Mouse (Mus musculus) liver, embryonic 14.5 days (tissue): Measurements from ENCODE around the gene Dok3. TPM values are rescaled to one million over a fixed set of nuclear protein-coding genes. Genes with fewer than 3 reads are reported as not detected.

Experiments
- ATAC-seq: fragments of 200-750 bp; cut with Nextera tagmentation; 2 replicates; pipeline ENCODE4 v1.8.0; 2017; ENCODE audit warnings: moderate number of reproducible peaks, mild to moderate bottlenecking, moderate library complexity; ENCODE audit not compliant: insufficient read depth
- DNase-seq, 3 experiments: peaks; one replicate each; pipeline ENCODE4 v3.0.0-alpha.2; 2012 to 2013; ENCODE audit warnings: low read depth in 3 of 3, low spot score in 3 of 3
- H3K27ac ChIP-seq: fragments of 300-500 bp; sonication (generic); 2 replicates; pipeline ENCODE4 v1.5.1; 2014; ENCODE audit warnings: moderate library complexity, mild to moderate bottlenecking, control low read depth, inconsistent platforms
- H3K27me3 ChIP-seq: fragments of 300-500 bp; sonication (generic); 2 replicates; pipeline ENCODE4 v1.6.1; 2014; ENCODE audit warnings: mild to moderate bottlenecking, low read length, moderate library complexity; ENCODE audit not compliant: control insufficient read depth, insufficient read depth
- H3K36me3 ChIP-seq: fragments of 300-500 bp; sonication (generic); replicated peaks from 2 replicates; pipeline ENCODE4 v1.6.1; 2014; ENCODE audit warnings: low read depth; ENCODE audit not compliant: control insufficient read depth, insufficient read depth
- H3K4me1 ChIP-seq, 2 experiments: fragments of 200-500 bp in 1 of 2; fragments of 300-500 bp in 1 of 2; sonication (generic) in 1 of 2; replicated peaks; 2 replicates each; pipeline ENCODE4 v1.6.1; 2012 to 2014; ENCODE audit warnings: antibody characterized with exemption in 1 of 2, inconsistent platforms in 1 of 2, low read length in 1 of 2; ENCODE audit not compliant: control insufficient read depth in 2 of 2, insufficient read depth in 2 of 2
- H3K4me2 ChIP-seq: fragments of 300-500 bp; sonication (generic); 2 replicates; pipeline ENCODE4 v1.6.1; 2014; ENCODE audit warnings: low read depth, mild to moderate bottlenecking, control low read depth, moderate library complexity
- H3K4me3 ChIP-seq, 2 experiments: fragments of 200-500 bp in 1 of 2; fragments of 300-500 bp in 1 of 2; sonication (generic) in 1 of 2; 2 replicates each; pipeline ENCODE4 v1.5.1; 2012 to 2014; ENCODE audit warnings: low read depth in 2 of 2, low read length in 2 of 2, mild to moderate bottlenecking in 2 of 2, control low read depth in 1 of 2, inconsistent platforms in 1 of 2, moderate library complexity in 1 of 2; ENCODE audit not compliant: insufficient read depth in 1 of 2
- H3K9ac ChIP-seq: fragments of 300-500 bp; sonication (generic); replicated peaks from 2 replicates; pipeline ENCODE4 v1.6.1; 2014; ENCODE audit warnings: mild to moderate bottlenecking, control low read depth, moderate library complexity
- H3K9me3 ChIP-seq: fragments of 300-500 bp; sonication (generic); 2 replicates; pipeline ENCODE4 v1.6.1; 2016; ENCODE audit warnings: low read length, mixed read lengths; ENCODE audit not compliant: control insufficient read depth
- CTCF ChIP-seq: IDR thresholded peaks from 2 replicates; pipeline ENCODE4 v1.5.1; 2016; ENCODE audit warnings: antibody characterized with exemption, low read depth, control low read depth
- EP300 ChIP-seq: IDR thresholded peaks from 2 replicates; pipeline ENCODE4 v1.6.1; 2016; ENCODE audit warnings: antibody characterized with exemption, low read depth
- WGBS: fragments of 180-500 bp; shearing (Covaris S2); extraction: QIAGEN DNeasy Blood & Tissue Kit; methylation state at CpG from one replicate; pipeline ENCODE4 v1.1.7; 2014; ENCODE audit not compliant: insufficient replicate concordance; 5-methylcytosine and 5-hydroxymethylcytosine counted together
- polyA plus RNA-seq, 2 experiments: library from polyadenylated mRNA; depleted of rRNA in 1 of 2; stranded (reverse) in 1 of 2; unstranded in 1 of 2; fragments of >200 nt; fragmentation: Nextera tagmentation in 1 of 2; extraction: Ambion mirVana in 1 of 2; gene quantifications; 2 replicates each; pipeline versions ENCODE4 v1.2.1 to v1.2.3; 2012 to 2014

Gene Dok3
- polyA plus RNA-seq, 2 experiments: 2.9 to 4.7 TPM

- no peaks in the 10 kb centered on the region; the same call in 1 of the 2 replicates for H3K27me3 ChIP-seq
- H3K4me2 ChIP-seq: no peak overlapping the region
- H3K36me3 ChIP-seq: no peaks in the 10 kb centered on the region; the same call in 1 of the 2 replicates
- no peak for DNase-seq
- 21% methylated on average over 3 of the region's 3 CpGs for WGBS
- H3K4me1 ChIP-seq: peaks cover 14 to 23% of the 10 kb centered on the region in 2 experiments
- TF ChIP-seq EP300 (no peak), CTCF (no peak)
- H3K9ac ChIP-seq: no peak overlapping the region
- ATAC-seq: no peak
- no peak overlapping the region for H3K27ac ChIP-seq
- no peaks in the 10 kb centered on the region for H3K9me3 ChIP-seq
- H3K4me3 ChIP-seq: no peak overlapping the region
These were observed 18.8 kb downstream of the Dok3 start for GRCm38 (mm10) chr13:55510332-55510667.

- H3K27me3 ChIP-seq: no peaks in the 10 kb centered on the region
- no peak for ATAC-seq
- peaks cover 14 to 23% of the 10 kb centered on the region in 2 experiments for H3K4me1 ChIP-seq
- no peak overlapping the region for H3K27ac ChIP-seq
- H3K4me3 ChIP-seq: no peak overlapping the region
- no peak overlapping the region for H3K9ac ChIP-seq
- DNase-seq: no peak
- H3K9me3 ChIP-seq: no peaks in the 10 kb centered on the region
- 88% methylated on average over 10 of the region's 10 CpGs for WGBS
- H3K4me2 ChIP-seq: no peak overlapping the region
- TF ChIP-seq EP300: no peak
- TF ChIP-seq CTCF: no peak
- H3K36me3 ChIP-seq: no peaks in the 10 kb centered on the region; the same call in 1 of the 2 replicates
These were observed 20.6 kb downstream of the Dok3 start for GRCm38 (mm10) chr13:55508531-55508930.

GRCm38 (mm10) chr13:55507877-55508276 lies 21.2 kb downstream of the Dok3 start:
- Histone ChIP-seq H3K27me3 (no peaks in the 10 kb centered on the region), H3K9me3 (no peaks in the 10 kb centered on the region), H3K4me2 (no peak overlapping the region), H3K36me3 (no peaks in the 10 kb centered on the region; the same call in 1 of the 2 replicates), H3K27ac (no peak overlapping the region), H3K4me1 (peaks cover 14 to 23% of the 10 kb centered on the region in 2 experiments), H3K9ac (no peak overlapping the region), H3K4me3 (no peak overlapping the region)
- ATAC-seq: no peak
- 55% methylated on average over 11 of the region's 11 CpGs for WGBS
- no peak for DNase-seq
- TF ChIP-seq CTCF (peak; percentile 43), EP300 (no peak)

GRCm38 (mm10) chr13:55506697-55507096 lies 22.4 kb downstream of the Dok3 start:
- no peak for TF ChIP-seq CTCF
- no peak for TF ChIP-seq EP300
- Histone ChIP-seq H3K4me2 (no peak overlapping the region), H3K27me3 (no peaks in the 10 kb centered on the region), H3K36me3 (no peaks in the 10 kb centered on the region; the same call in 1 of the 2 replicates), H3K27ac (no peak overlapping the region), H3K9ac (no peak overlapping the region), H3K4me1 (peaks cover 6 to 16% of the 10 kb centered on the region in 2 experiments), H3K9me3 (no peaks in the 10 kb centered on the region), H3K4me3 (no peak overlapping the region)
- ATAC-seq (no peak), DNase-seq (no peak)
- WGBS: 80% methylated on average over 10 of the region's 10 CpGs

GRCm38 (mm10) chr13:55505810-55506209 lies 23.3 kb downstream of the Dok3 start:
- H3K27me3 ChIP-seq: no peaks in the 10 kb centered on the region
- 87% methylated on average over 9 of the region's 9 CpGs for WGBS
- H3K9ac ChIP-seq: no peak overlapping the region
- H3K4me1 ChIP-seq: peaks cover 5 to 7% of the 10 kb centered on the region in 2 experiments
- H3K36me3 ChIP-seq: no peaks in the 10 kb centered on the region; the same call in 1 of the 2 replicates
- H3K4me2 ChIP-seq: no peak overlapping the region
- DNase-seq: no peak
- no peak overlapping the region for H3K27ac ChIP-seq
- no peak for TF ChIP-seq EP300
- no peak for TF ChIP-seq CTCF
- no peak for ATAC-seq
- no peaks in the 10 kb centered on the region for H3K9me3 ChIP-seq
- no peak overlapping the region for H3K4me3 ChIP-seq
